Mouse (Mus musculus): ENCODE data around the gene Ankrd40.

DNA sequence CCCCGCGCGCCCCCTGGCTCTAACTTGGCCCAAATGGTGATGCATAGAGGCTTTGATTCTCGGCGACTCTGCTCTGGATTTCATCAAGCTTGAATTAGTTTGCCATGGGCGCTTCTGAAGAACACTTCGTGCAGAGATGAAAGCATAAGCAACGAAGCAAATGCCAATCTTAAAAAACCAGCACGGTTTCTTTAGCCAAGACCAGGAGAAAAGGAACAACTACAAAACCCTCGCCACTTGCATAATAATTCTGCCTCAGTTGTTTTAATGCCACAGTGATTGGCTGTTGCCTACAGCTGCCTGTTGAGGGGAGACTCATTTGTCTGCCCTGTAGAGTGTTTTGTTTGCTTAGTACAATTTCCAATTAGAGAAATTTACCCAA is 834 bp downstream of the Ankrd40 start:
- no peak for TF ChIP-seq CTCF (IDR thresholded peaks at IDR 0.05; ENCODE audit: borderline replicate concordance, insufficient read depth, low read length)
- no peak for TF ChIP-seq POLR2A (IDR thresholded peaks at IDR 0.05; ENCODE audit: low read depth, low read length)
